Mouse (Mus musculus): ENCODE measurements at regions not wholly inside any gene's neighbourhood (a gene's known extent, or its start where the extent isn't known, plus 50 kb on each side); places are given as distances from the start of the nearest gene placed in this dataset.

GRCm38 (mm10) chr4:87501791-87502190 lies 271.5 kb upstream of the Slc24a2 start:
- H3K4me3 ChIP-seq (replicated peaks) = no peak overlapping the region
- no peaks in the 10 kb centered on the region for H3K36me3 ChIP-seq
- no peaks in the 10 kb centered on the region for H3K9me3 ChIP-seq
- WGBS = 82% methylated on average over 4 of the region's 4 CpGs
- no peak for ATAC-seq (ENCODE audit: insufficient read depth, low FRiP score, low read depth)
- H3K27me3 ChIP-seq (replicated peaks) = no peaks in the 10 kb centered on the region
- H3K4me2 ChIP-seq = no peak overlapping the region
- no peaks in the 10 kb centered on the region for H3K4me1 ChIP-seq
- H3K9ac ChIP-seq = no peak overlapping the region
- H3K27ac ChIP-seq = no peak overlapping the region

GRCm38 (mm10) chr4:87500441-87500840 lies 270.2 kb upstream of the Slc24a2 start:
- Histone ChIP-seq H3K9me3 (no peaks in the 10 kb centered on the region), H3K27ac (no peak overlapping the region), H3K27me3 (replicated peaks) (no peaks in the 10 kb centered on the region), H3K4me2 (no peak overlapping the region), H3K36me3 (no peaks in the 10 kb centered on the region), H3K4me1 (no peaks in the 10 kb centered on the region), H3K4me3 (replicated peaks) (no peak overlapping the region), H3K9ac (no peak overlapping the region)
- ATAC-seq (ENCODE audit: insufficient read depth, low FRiP score, low read depth) = no peak
- 55% methylated on average over 2 of the region's 2 CpGs for WGBS

DNA sequence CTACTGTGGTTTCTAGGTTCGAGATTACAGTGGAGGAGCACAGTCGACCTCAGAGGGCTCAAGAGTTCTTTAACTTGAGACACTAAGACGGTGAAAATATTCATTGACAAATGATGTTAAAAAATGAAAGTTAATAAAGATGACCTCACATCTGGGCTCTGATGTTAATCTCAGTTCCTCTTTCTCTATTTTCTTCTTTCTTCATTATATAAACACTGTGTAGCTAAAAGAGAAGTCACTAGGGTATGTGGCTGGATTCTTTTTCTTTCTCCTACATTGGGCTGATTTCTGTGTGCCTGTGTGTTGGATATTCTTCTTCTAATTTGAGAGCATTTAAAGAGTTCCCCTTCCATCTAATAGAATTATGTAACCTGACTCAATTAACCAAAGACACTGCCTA lies 257.5 kb upstream of the Slc24a2 start:
- H3K27me3 ChIP-seq (replicated peaks) = no peaks in the 10 kb centered on the region
- H3K36me3 ChIP-seq = no peaks in the 10 kb centered on the region
- H3K9ac ChIP-seq = no peak overlapping the region
- WGBS = 73% methylated on average over 3 of the region's 3 CpGs
- no peak for ATAC-seq (ENCODE audit: insufficient read depth, low FRiP score, low read depth)
- H3K4me1 ChIP-seq = no peaks in the 10 kb centered on the region
- no peak overlapping the region for H3K27ac ChIP-seq
- H3K4me3 ChIP-seq (replicated peaks) = no peak overlapping the region
- H3K9me3 ChIP-seq = no peaks in the 10 kb centered on the region
- no peak overlapping the region for H3K4me2 ChIP-seq

DNA sequence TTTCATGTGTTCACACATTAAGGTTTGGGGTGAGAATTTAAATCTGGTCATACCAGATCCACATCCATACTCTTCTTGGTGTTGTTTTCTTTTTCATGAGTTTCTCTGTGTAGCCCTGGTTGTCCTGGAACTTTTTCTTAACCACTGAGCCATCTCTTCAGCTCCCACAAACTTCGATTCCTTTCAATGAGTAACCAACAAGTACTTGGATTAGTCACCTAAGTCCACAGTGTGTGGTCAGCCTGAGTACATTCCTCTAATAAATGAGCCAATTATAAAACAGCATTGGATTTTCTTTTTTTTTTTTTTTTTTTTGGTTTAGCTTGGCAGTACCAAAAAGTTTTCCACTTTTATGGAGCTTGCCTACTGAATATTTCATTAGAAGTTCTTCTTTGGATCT lies 245.3 kb upstream of the Slc24a2 start:
- Histone ChIP-seq H3K27ac (no peak overlapping the region), H3K4me1 (no peaks in the 10 kb centered on the region), H3K9ac (no peak overlapping the region), H3K9me3 (no peaks in the 10 kb centered on the region), H3K4me2 (no peak overlapping the region), H3K27me3 (replicated peaks) (no peaks in the 10 kb centered on the region), H3K36me3 (no peaks in the 10 kb centered on the region), H3K4me3 (replicated peaks) (no peak overlapping the region)
- ATAC-seq (ENCODE audit: insufficient read depth, low FRiP score, low read depth) = no peak
- 86% methylated on average over 1 of the region's 1 CpGs for WGBS

GRCm38 (mm10) chr4:87473331-87474039 lies 243.2 kb upstream of the Slc24a2 start:
- WGBS = 88% methylated on average over 16 of the region's 16 CpGs
- Histone ChIP-seq H3K36me3 (no peaks in the 10 kb centered on the region), H3K4me2 (no peak overlapping the region), H3K9me3 (no peaks in the 10 kb centered on the region), H3K27me3 (replicated peaks) (no peaks in the 10 kb centered on the region), H3K27ac (no peak overlapping the region), H3K4me1 (no peaks in the 10 kb centered on the region), H3K4me3 (replicated peaks) (no peak overlapping the region), H3K9ac (no peak overlapping the region)
- ATAC-seq (ENCODE audit: insufficient read depth, low FRiP score, low read depth) = no peak

GRCm38 (mm10) chr4:87472787-87473186 lies 242.5 kb upstream of the Slc24a2 start:
- WGBS = 55% methylated on average over 1 of the region's 1 CpGs
- Histone ChIP-seq H3K4me2 (no peak overlapping the region), H3K27me3 (replicated peaks) (no peaks in the 10 kb centered on the region), H3K4me1 (no peaks in the 10 kb centered on the region), H3K27ac (no peak overlapping the region), H3K4me3 (replicated peaks) (no peak overlapping the region), H3K9me3 (no peaks in the 10 kb centered on the region), H3K36me3 (no peaks in the 10 kb centered on the region), H3K9ac (no peak overlapping the region)
- ATAC-seq (ENCODE audit: insufficient read depth, low FRiP score, low read depth) = no peak

GRCm38 (mm10) chr4:87471385-87471784 lies 241.1 kb upstream of the Slc24a2 start:
- H3K36me3 ChIP-seq = no peaks in the 10 kb centered on the region
- WGBS = 46% methylated on average over 5 of the region's 5 CpGs
- ATAC-seq (ENCODE audit: insufficient read depth, low FRiP score, low read depth) = no peak
- no peak overlapping the region for H3K9ac ChIP-seq
- no peaks in the 10 kb centered on the region for H3K27me3 ChIP-seq (replicated peaks)
- no peak overlapping the region for H3K4me2 ChIP-seq
- no peaks in the 10 kb centered on the region for H3K4me1 ChIP-seq
- H3K9me3 ChIP-seq = no peaks in the 10 kb centered on the region
- H3K27ac ChIP-seq = no peak overlapping the region
- no peak overlapping the region for H3K4me3 ChIP-seq (replicated peaks)

DNA sequence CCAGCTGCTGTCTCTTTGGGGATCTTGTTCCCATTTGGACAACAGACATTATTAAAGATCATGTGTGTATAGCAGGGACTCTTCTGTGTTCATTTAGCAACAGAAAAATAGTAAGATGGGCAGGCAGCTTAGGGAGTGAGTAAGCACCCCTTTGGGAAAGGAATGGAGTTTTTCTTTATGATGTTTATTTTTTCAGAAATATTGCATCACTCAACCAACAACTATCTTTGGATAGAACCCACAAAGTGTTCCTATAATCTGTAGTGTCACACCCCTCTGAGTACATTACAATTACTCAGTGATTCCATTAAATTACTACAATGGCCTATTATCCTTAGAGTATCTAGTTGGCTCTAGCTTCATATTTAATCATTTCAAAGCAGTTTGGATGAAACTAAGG lies 237.3 kb upstream of the Slc24a2 start:
- Histone ChIP-seq H3K27me3 (replicated peaks) (no peaks in the 10 kb centered on the region), H3K9ac (no peak overlapping the region), H3K9me3 (no peaks in the 10 kb centered on the region), H3K36me3 (no peaks in the 10 kb centered on the region), H3K4me2 (no peak overlapping the region), H3K4me1 (no peaks in the 10 kb centered on the region), H3K27ac (no peak overlapping the region), H3K4me3 (replicated peaks) (no peak overlapping the region)
- ATAC-seq (ENCODE audit: insufficient read depth, low FRiP score, low read depth) = no peak

- no peak for ATAC-seq (ENCODE audit: insufficient read depth, low FRiP score, low read depth)
- whole genome bisulfite sequencing = 66% methylated on average over 8 of the region's 8 CpGs
- Histone ChIP-seq H3K27me3 (replicated peaks) (no peaks in the 10 kb centered on the region), H3K9ac (no peak overlapping the region), H3K4me1 (no peaks in the 10 kb centered on the region), H3K4me2 (no peak overlapping the region), H3K36me3 (no peaks in the 10 kb centered on the region), H3K27ac (no peak overlapping the region), H3K4me3 (replicated peaks) (no peak overlapping the region), H3K9me3 (no peaks in the 10 kb centered on the region)
Measured at GRCm38 (mm10) chr4:87467018-87467417, 236.7 kb upstream of the Slc24a2 start.

DNA sequence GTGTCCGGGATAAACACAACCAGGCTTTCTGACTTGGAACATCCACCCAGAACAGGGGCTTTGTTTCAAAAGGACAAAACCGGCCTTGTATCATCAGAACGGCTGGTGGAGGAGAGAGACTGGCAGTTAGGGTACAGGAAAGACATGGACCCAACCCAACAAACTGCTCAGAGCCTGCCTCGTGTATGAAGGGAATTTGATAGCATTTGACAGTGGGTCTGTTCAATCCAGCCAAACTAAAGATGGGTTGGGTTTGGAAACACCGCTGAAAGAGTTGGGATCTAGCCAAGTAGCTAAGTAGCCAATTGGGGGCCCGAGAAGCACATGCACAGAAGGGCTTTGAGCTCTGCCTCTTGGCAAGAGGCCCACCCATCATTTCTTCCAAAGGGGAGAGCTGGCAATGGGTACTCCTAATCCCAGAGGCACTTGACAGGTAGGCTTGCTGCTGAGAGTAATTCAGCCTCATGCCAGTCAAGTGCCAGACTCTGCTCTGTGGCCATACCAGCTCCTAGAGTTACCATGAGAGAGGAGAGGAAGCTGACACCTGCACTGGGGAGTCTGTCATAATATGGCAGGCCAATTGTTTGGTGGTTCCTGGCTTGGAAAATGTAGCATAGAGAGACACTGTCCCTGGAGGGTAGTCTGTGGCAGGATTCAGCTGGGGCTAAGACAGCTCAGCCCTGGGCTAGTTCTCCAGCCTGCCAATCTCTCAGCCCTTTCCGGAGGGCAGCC lies 231.1 kb upstream of the Slc24a2 start:
- no peaks in the 10 kb centered on the region for H3K27me3 ChIP-seq (replicated peaks)
- peaks cover 3% of the 10 kb centered on the region for H3K4me1 ChIP-seq
- peak; percentile 18; the same call in 1 of the 2 replicates for ATAC-seq (ENCODE audit: insufficient read depth, low FRiP score, low read depth)
- 53% methylated on average over 7 of the region's 7 CpGs for WGBS
- H3K36me3 ChIP-seq = no peaks in the 10 kb centered on the region
- no peak overlapping the region for H3K27ac ChIP-seq
- no peak overlapping the region for H3K4me3 ChIP-seq (replicated peaks)
- no peak overlapping the region for H3K9ac ChIP-seq
- no peaks in the 10 kb centered on the region for H3K9me3 ChIP-seq
- H3K4me2 ChIP-seq = no peak overlapping the region

- H3K4me1 ChIP-seq = peaks cover 3% of the 10 kb centered on the region; the same call in 1 of the 2 replicates
- 73% methylated on average over 5 of the region's 5 CpGs for WGBS
- H3K27ac ChIP-seq = no peak overlapping the region
Measured at GRCm38 (mm10) chr4:87455863-87456578, 225.7 kb upstream of the Slc24a2 start.

DNA sequence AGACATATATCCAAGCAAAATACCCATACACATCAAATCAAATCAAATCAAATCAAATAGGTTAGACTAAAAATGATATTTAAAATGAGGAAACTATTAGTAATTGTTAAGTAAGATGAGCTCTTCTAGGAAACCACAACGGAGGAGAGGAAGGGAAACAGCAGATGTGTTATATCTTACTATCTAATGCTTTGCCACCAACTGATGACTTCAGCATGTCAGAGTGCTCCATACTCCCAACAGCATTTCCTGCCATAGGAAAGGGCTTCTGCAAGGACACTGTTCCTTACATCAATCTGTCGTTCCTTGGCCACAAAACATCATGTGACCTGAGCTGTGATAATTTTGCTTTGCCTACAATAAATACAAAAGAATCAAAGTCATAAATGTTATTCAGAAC lies 221.8 kb upstream of the Slc24a2 start:
- H3K4me2 ChIP-seq = no peak overlapping the region
- no peak overlapping the region for H3K4me3 ChIP-seq (replicated peaks)
- H3K27me3 ChIP-seq (replicated peaks) = no peaks in the 10 kb centered on the region
- no peaks in the 10 kb centered on the region for H3K36me3 ChIP-seq
- no peak overlapping the region for H3K9ac ChIP-seq
- no peak for ATAC-seq (ENCODE audit: insufficient read depth, low FRiP score, low read depth)
- no peak overlapping the region for H3K27ac ChIP-seq
- WGBS = 47% methylated on average over 2 of the region's 2 CpGs
- H3K4me1 ChIP-seq = 0 out of 2 replicates have a peak, but pooled peaks cover 3% of the 10 kb centered on the region
- no peaks in the 10 kb centered on the region for H3K9me3 ChIP-seq

More at GRCm38 (mm10) chr4:87455863-87456578, 225.7 kb upstream of the Slc24a2 start:
- ATAC-seq (ENCODE audit: insufficient read depth, low FRiP score, low read depth) = no peak
- no peak overlapping the region for H3K9ac ChIP-seq
- no peak overlapping the region for H3K4me2 ChIP-seq
- no peak overlapping the region for H3K4me3 ChIP-seq (replicated peaks)
- no peaks in the 10 kb centered on the region for H3K36me3 ChIP-seq
- H3K9me3 ChIP-seq = no peaks in the 10 kb centered on the region
- H3K27me3 ChIP-seq (replicated peaks) = no peaks in the 10 kb centered on the region

Data from stomach, embryonic 15.5 days (tissue).